Mouse (Mus musculus) ES-E14 (cell line): ENCODE data around the gene Ccdc40.

Source experiments
- CHD2 ChIP-seq: IDR thresholded peaks from 2 replicates; pipeline ENCODE4 v1.6.1; 2014; ENCODE audit warnings: mild to moderate bottlenecking, low read depth, low read length, inconsistent platforms
- HCFC1 ChIP-seq: IDR thresholded peaks from 2 replicates; pipeline ENCODE4 v1.6.1; 2012; ENCODE audit warnings: low read length, inconsistent platforms, borderline replicate concordance; ENCODE audit not compliant: insufficient read depth
- ZNF384 ChIP-seq: IDR thresholded peaks from 2 replicates; pipeline ENCODE4 v1.6.1; 2012; ENCODE audit warnings: low read depth, low read length, inconsistent platforms

DNA sequence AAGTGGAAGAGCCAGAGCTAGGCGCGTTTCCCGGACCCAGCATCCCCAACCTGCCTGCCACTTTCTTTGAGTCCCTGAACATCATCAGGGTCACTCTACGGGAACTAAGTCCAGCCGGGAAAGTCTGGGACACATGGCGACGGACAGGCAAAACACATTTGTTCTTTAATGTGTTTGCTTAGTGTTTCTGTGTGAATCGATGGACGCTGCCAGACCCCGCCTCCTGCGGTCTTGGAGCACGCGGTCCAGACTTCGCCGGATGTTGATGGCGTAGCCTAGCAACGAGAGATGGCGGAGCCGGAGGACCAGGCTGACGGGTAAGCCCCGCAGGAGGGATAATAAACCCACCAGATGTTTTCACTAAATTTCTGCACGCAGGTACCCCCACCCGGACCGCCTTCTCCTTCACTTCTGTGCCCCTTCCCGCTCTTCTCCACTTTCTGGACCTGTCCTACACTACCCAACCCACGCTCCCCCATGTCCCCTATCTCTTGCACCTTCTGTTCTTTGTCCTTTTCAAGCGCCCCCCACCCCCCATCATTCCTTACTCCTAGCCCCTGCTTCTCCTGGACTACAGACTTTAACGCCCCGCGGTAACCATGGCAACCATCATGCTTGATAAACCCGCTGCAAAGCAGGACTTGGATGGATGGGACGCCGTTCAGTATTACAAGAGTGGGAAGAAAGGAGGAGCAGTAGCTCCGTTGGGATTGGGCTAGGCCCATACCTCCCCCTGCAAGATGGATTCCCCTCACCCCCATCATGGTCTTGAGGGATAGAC is 664 bp downstream of the Ccdc40 start:
- TF ChIP-seq ZNF384 = no peak
- no peak for TF ChIP-seq CHD2
- TF ChIP-seq HCFC1 = no peak
